Mouse (Mus musculus) midbrain, embryonic 11.5 days (tissue): ENCODE results near the gene Azin2. TPM values are rescaled to one million over a fixed set of nuclear protein-coding genes. Genes with fewer than 3 reads are reported as not detected.

Experiments used
- ATAC-seq: fragments of 200-750 bp; cut with Nextera tagmentation; 2 replicates; pipeline ENCODE4 v1.8.0; 2017; ENCODE audit warnings: moderate TSS enrichment, moderate library complexity; ENCODE audit not compliant: low FRiP score
- DNase-seq: peaks from one replicate; pipeline ENCODE4 v3.0.0; 2015; ENCODE audit warnings: low spot score; ENCODE audit errors: missing footprints
- H3K27ac ChIP-seq: fragments of 300-500 bp; sonication (generic); 2 replicates; pipeline ENCODE4 v1.5.1; 2014; ENCODE audit warnings: low read depth, low read length
- H3K27me3 ChIP-seq: fragments of 300-500 bp; sonication (generic); 2 replicates; pipeline ENCODE4 v1.6.1; 2014; ENCODE audit warnings: mild to moderate bottlenecking, low read length, moderate library complexity, mixed read lengths; ENCODE audit not compliant: control insufficient read depth, insufficient read depth
- H3K36me3 ChIP-seq: fragments of 300-500 bp; sonication (generic); 2 replicates; pipeline ENCODE4 v1.6.1; 2014; ENCODE audit warnings: mild to moderate bottlenecking, low read length, moderate library complexity, mixed read lengths; ENCODE audit not compliant: control insufficient read depth, insufficient read depth
- H3K4me1 ChIP-seq: fragments of 300-500 bp; sonication (generic); 2 replicates; pipeline ENCODE4 v1.6.1; 2014; ENCODE audit warnings: low read length; ENCODE audit not compliant: control insufficient read depth, insufficient read depth
- H3K4me2 ChIP-seq: fragments of 300-500 bp; sonication (generic); 2 replicates; pipeline ENCODE4 v1.6.1; 2014; ENCODE audit warnings: mild to moderate bottlenecking, moderate library complexity
- H3K4me3 ChIP-seq: fragments of 300-500 bp; sonication (generic); 2 replicates; pipeline ENCODE4 v1.5.1; 2014; ENCODE audit warnings: low read depth, low read length
- H3K9ac ChIP-seq: fragments of 300-500 bp; sonication (generic); 2 replicates; pipeline ENCODE4 v1.6.1; 2014; ENCODE audit warnings: low read length
- H3K9me3 ChIP-seq: fragments of 300-500 bp; sonication (generic); 2 replicates; pipeline ENCODE4 v1.6.1; 2016; ENCODE audit warnings: low read length; ENCODE audit not compliant: control insufficient read depth
- WGBS: fragments of 180-500 bp; shearing (Covaris S2); extraction: QIAGEN DNeasy Blood & Tissue Kit; methylation state at CpG from one replicate; pipeline ENCODE4 v1.1.7; 2014; 5-methylcytosine and 5-hydroxymethylcytosine counted together
- polyA plus RNA-seq: library from polyadenylated mRNA; unstranded; fragments of >200 nt; fragmentation: Nextera tagmentation; extraction: Ambion mirVana; gene quantifications from 2 replicates; pipeline ENCODE4 v1.2.1, GENCODE M21; 2014

The Azin2 gene
- polyA plus RNA-seq, 1 experiment from 2014 or later, result 11.5 TPM

DNA sequence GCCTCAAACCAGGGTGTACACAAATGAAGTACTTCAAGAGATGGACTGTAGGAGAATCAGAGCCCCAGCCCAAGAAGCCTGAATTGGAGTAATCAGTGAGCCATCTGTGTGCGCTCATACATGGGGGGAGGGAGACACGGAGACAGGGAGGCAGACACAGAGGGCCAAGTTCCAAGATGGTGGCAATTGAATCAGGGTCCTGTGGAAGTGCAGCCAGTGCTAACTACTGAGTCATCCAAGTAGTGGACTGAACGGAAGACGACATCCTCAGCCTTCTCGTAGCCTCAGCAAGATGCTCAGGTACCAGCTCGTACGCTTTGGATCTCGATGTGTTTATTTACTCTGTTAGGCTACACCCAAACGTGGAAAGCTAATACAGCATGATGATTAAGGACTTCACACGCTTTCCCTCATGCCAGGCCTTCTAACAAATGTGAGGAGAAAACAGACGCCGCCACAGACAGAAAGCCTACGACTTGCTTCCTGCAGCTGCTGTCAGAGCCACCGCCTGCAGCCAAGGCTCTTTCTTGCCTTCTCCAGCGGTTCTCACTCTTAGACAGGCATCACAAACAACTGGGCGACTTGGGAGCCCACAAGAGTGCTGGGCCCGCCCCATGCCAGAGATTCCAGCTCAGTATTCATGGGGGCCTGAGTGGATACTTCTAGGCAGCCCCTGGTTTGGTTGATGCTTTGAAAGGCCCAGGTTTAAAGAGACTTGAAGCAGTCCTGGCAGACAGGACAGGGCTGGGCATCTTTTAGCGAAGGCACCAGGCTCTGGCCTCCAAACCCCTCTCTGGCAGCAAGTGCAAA is 7.6 kb upstream of the Azin2 start:
- H3K4me1 ChIP-seq, result no peaks in the 10 kb centered on the region
- WGBS, result 78% methylated on average over 18 of the region's 18 CpGs
- peak; percentile 62 for DNase-seq

DNA sequence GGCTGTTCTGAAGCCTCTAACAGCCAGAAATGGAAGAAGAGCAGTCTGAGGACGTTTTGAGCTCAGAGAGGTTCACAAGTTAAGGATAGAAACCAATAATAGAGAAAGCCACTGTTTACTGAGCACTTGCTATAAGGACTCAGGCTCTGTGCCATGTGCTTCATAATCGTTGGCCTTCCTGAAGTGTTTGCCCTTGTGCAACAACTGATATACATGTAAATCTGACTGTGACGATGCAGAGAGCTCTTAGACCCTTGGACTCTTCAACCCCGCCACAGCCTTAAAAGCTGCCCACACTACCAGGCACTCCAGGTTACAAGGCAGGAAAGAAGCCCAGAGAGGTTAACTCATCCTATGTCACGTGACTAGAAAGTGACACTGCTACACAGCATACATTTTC is 6.8 kb upstream of the Azin2 start:
- peak; percentile 61 for DNase-seq
- Histone ChIP-seq H3K4me3 (no peak overlapping the region), H3K4me2 (no peak overlapping the region), H3K9ac (no peak overlapping the region), H3K36me3 (no peaks in the 10 kb centered on the region), H3K27ac (no peak overlapping the region), H3K27me3 (peaks cover 3% of the 10 kb centered on the region; the same call in 1 of the 2 replicates), H3K9me3 (no peaks in the 10 kb centered on the region), H3K4me1 (no peaks in the 10 kb centered on the region)
- ATAC-seq, result no peak
- 79% methylated on average over 5 of the region's 5 CpGs for WGBS

More for the DNA sequence above, 7.6 kb upstream of the Azin2 start:
- no peak overlapping the region for H3K27ac ChIP-seq
- H3K9me3 ChIP-seq, result no peaks in the 10 kb centered on the region
- H3K4me3 ChIP-seq, result no peak overlapping the region
- ATAC-seq, result no peak
- no peaks in the 10 kb centered on the region for H3K36me3 ChIP-seq
- no peak overlapping the region for H3K9ac ChIP-seq
- no peak overlapping the region for H3K4me2 ChIP-seq
- no peaks in the 10 kb centered on the region for H3K27me3 ChIP-seq

DNA sequence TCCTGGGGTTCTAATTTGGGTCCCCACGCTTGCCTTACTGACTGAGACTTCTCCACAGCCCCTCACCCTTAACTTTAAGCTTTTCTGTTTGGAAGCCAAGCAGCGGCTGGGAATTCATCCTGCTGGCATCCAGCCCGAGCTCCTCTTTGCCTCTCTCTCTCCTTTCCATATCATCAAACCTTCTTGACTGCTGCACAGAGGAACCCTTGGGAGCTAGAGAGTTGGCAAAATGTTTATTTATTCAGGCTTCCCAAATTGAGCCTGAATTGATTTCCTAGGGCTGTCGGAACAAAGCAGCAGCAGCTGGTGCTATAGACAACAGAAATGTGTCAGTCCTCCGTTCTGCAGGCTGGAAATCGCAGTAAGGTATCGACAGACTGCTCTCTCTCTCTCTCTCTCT is 4.5 kb upstream of the Azin2 start:
- WGBS, result 52% methylated on average over 7 of the region's 7 CpGs
- Histone ChIP-seq H3K9ac (no peak overlapping the region), H3K27ac (no peak overlapping the region), H3K4me2 (no peak overlapping the region), H3K9me3 (no peaks in the 10 kb centered on the region), H3K27me3 (peaks cover 4% of the 10 kb centered on the region; the same call in 1 of the 2 replicates), H3K4me3 (no peak overlapping the region), H3K4me1 (0 out of 2 replicates have a peak, but pooled peaks cover 2% of the 10 kb centered on the region), H3K36me3 (no peaks in the 10 kb centered on the region)
- no peak for ATAC-seq
- no peak for DNase-seq

DNA sequence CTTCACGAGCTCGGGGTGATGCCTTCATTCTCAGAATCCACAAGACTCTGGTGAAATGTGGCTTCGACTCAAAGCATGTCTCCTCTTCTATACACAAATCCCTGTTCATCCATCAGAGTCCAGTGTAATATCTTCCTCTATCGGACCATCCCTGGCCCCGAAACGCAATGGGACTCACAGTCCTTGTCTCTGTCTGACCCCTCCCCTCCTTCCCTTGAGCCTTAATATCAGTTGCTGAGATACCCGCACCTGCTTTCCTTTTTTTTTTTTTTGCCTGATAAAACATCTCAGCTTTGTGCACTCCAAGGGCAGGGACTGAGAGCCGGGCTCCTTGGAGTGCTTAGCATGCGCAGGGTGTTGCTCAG is 666 bp upstream of the Azin2 start:
- Histone ChIP-seq H3K27ac (no peak overlapping the region), H3K4me3 (peak overlapping the region; percentile 67), H3K36me3 (no peaks in the 10 kb centered on the region), H3K9me3 (no peaks in the 10 kb centered on the region), H3K4me2 (peak overlapping the region; percentile 93), H3K27me3 (peaks cover 9% of the 10 kb centered on the region), H3K9ac (peak overlapping the region; percentile 85), H3K4me1 (peaks cover 6% of the 10 kb centered on the region)
- ATAC-seq, result peak; percentile 17; the same call in 1 of the 2 replicates
- DNase-seq, result peak; percentile 93
- 8% methylated on average over 9 of the region's 9 CpGs for WGBS

DNA sequence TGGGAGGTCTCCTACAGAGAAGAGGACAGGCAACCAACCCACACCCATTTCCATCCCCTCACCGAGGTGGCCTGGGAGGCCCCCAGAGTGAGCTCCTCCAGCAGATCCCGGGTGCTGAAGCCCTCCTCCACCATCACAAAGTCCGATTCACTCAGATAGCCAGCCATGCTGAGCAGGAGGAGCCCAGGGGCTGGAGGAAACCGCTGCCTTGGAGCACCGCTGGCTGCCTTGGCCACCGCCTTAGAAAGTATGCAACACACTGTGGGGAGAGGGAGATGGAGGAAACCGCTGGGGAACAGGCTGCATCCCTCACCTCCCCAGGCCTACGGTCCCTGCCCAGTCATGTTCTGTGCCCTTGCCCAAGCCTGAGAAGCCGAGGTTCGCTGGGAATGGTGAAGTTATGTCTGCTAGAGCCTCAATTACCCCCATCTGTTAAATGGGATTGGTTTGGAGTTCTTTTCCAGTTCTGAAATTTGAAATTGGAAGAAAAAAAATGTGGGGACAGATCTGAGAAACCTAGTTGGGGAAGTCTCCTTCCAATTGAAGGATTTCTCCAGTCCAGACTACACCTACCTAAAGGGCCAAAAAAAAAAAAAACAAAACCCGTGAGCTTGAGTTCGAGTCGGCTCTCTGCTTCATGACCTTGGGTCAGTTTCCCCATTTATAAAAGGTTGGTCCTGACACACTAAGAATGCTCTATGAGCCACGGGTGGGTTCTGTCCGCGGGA is 777 bp downstream of the Azin2 start:
- peaks cover 9% of the 10 kb centered on the region for H3K27me3 ChIP-seq
- peak; percentile 87 for DNase-seq
- H3K9ac ChIP-seq, result peak overlapping the region; percentile 85
- H3K4me1 ChIP-seq, result peaks cover 6% of the 10 kb centered on the region
- no peak for ATAC-seq
- no peaks in the 10 kb centered on the region for H3K36me3 ChIP-seq
- H3K9me3 ChIP-seq, result no peaks in the 10 kb centered on the region
- no peak overlapping the region for H3K27ac ChIP-seq
- peak overlapping the region; percentile 93 for H3K4me2 ChIP-seq
- peak overlapping the region; percentile 67 for H3K4me3 ChIP-seq
- WGBS, result 9% methylated on average over 16 of the region's 16 CpGs

DNA sequence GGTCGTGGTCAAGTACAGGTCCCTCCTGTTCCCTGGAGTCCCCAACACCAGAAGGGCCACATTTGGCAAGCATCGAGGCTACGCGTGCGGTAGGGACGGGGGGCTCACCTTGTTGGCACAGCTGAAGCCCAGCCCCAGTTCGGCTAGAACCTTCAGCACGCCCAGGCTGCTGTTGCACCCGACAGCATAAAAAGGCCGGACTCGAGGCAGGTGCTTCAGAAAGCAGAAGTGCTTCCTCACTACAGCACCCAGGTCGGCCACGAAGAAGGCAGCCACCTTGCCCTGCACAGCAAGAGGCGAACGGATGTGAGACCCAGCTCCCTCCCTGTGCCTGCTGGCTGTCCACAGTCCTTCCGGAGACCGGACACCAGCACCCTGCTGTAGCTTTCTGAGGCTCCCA is 2.6 kb downstream of the Azin2 start:
- no peak overlapping the region for H3K4me3 ChIP-seq
- peaks cover 6% of the 10 kb centered on the region for H3K4me1 ChIP-seq
- DNase-seq (no peak), ATAC-seq (no peak)
- H3K27ac ChIP-seq, result no peak overlapping the region
- H3K27me3 ChIP-seq, result peaks cover 9% of the 10 kb centered on the region
- no peak overlapping the region for H3K4me2 ChIP-seq
- WGBS, result 86% methylated on average over 17 of the region's 17 CpGs
- H3K9me3 ChIP-seq, result no peaks in the 10 kb centered on the region
- no peak overlapping the region for H3K9ac ChIP-seq
- no peaks in the 10 kb centered on the region for H3K36me3 ChIP-seq

DNA sequence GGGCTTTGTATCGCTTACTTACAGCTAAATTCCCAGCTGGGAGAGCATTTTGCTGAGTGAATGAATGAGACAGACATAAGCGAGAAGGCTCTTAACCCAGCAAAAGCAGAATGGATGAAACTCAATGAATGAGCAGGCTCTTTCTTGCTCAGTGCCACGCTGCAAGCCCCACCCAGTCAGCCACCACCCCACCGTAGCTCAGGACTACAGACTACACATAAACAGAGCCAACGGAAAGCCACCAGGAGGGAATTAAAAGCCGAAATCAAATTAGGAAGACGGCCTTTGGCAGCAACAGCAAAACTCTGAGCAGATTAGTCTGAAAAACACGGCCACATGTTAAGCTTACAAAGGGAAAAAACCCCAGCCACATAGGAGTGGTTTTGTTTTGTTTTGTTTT is 3.4 kb downstream of the Azin2 start:
- DNase-seq, result no peak
- peaks cover 6% of the 10 kb centered on the region for H3K27me3 ChIP-seq
- H3K27ac ChIP-seq, result no peak overlapping the region
- no peak overlapping the region for H3K4me2 ChIP-seq
- ATAC-seq, result no peak
- peaks cover 6% of the 10 kb centered on the region for H3K4me1 ChIP-seq
- WGBS, result 68% methylated on average over 8 of the region's 8 CpGs
- no peaks in the 10 kb centered on the region for H3K36me3 ChIP-seq
- H3K4me3 ChIP-seq, result no peak overlapping the region
- H3K9ac ChIP-seq, result no peak overlapping the region
- no peaks in the 10 kb centered on the region for H3K9me3 ChIP-seq

DNA sequence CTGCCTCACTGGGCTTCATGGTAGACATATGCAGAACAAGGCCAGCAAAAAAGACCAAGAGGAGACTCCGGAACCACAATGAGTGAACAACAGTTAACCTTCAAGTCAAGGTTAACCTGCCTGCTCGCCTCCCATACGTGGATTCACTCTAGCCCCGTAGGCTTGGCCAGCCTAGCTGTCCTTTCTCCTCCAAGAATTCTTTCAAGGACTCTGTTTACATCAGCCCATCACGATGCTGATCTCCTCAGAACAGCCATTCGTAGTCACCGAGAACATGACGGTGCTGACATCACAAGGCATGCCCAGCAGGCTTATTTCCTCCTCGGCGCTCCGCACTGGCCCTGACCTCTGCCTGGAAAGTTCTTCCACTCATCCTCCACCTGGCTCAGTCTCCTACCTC is 4.1 kb downstream of the Azin2 start:
- Histone ChIP-seq H3K36me3 (no peaks in the 10 kb centered on the region), H3K9ac (no peak overlapping the region), H3K27ac (no peak overlapping the region), H3K9me3 (no peaks in the 10 kb centered on the region), H3K4me1 (peaks cover 6% of the 10 kb centered on the region), H3K4me3 (no peak overlapping the region), H3K27me3 (peaks cover 6% of the 10 kb centered on the region), H3K4me2 (no peak overlapping the region)
- no peak for DNase-seq
- no peak for ATAC-seq
- 89% methylated on average over 11 of the region's 11 CpGs for WGBS
